Mouse (Mus musculus): ENCODE data around the gene Olfr522. TPM values are rescaled to one million over a fixed set of nuclear protein-coding genes. Genes with fewer than 3 reads are reported as not detected.
A peak's percentile ranks its signal among the peaks of the same experiment; 100 is the strongest.

The Olfr522 gene
- polyA plus RNA-seq, 1 experiment from 2014 or later: not detected

- Histone ChIP-seq H3K4me3 (no peak overlapping the region), H3K9me3 (no peaks in the 10 kb centered on the region), H3K36me3 (peaks cover 23% of the 10 kb centered on the region), H3K27ac (replicated peaks) (no peak overlapping the region), H3K4me2 (no peak overlapping the region), H3K27me3 (replicated peaks) (no peaks in the 10 kb centered on the region), H3K4me1 (peaks cover 12% of the 10 kb centered on the region; the same call in 1 of the 2 replicates), H3K9ac (no peak overlapping the region)
- ATAC-seq (ENCODE audit: extremely low read depth, insufficient number of reproducible peaks, low FRiP score, low TSS enrichment): no peak
- 84% methylated on average over 2 of the region's 2 CpGs for WGBS
Observed at GRCm38 (mm10) chr7:140127911-140128310, 36.7 kb downstream of the Olfr522 start.

- Histone ChIP-seq H3K9ac (no peak overlapping the region), H3K27me3 (replicated peaks) (no peaks in the 10 kb centered on the region), H3K9me3 (no peaks in the 10 kb centered on the region), H3K36me3 (peaks cover 23% of the 10 kb centered on the region), H3K4me3 (no peak overlapping the region), H3K27ac (replicated peaks) (no peak overlapping the region), H3K4me2 (peak overlapping the region; percentile 1; the same call in 1 of the 2 replicates), H3K4me1 (peaks cover 12% of the 10 kb centered on the region; the same call in 1 of the 2 replicates)
- 73% methylated on average over 3 of the region's 3 CpGs for whole genome bisulfite sequencing
- ATAC-seq (ENCODE audit: extremely low read depth, insufficient number of reproducible peaks, low FRiP score, low TSS enrichment): no peak
Observed at GRCm38 (mm10) chr7:140126934-140127333, 37.6 kb downstream of the Olfr522 start.

- H3K9me3 ChIP-seq: no peaks in the 10 kb centered on the region
- H3K27ac ChIP-seq (replicated peaks): no peak overlapping the region
- peak overlapping the region; percentile 67 for H3K4me3 ChIP-seq
- H3K9ac ChIP-seq: peak overlapping the region; percentile 87
- H3K4me2 ChIP-seq: peak overlapping the region; percentile 72
- 10% methylated on average over 5 of the region's 5 CpGs for WGBS
- no peaks in the 10 kb centered on the region for H3K27me3 ChIP-seq (replicated peaks)
- H3K36me3 ChIP-seq: peaks cover 20% of the 10 kb centered on the region
- H3K4me1 ChIP-seq: peaks cover 12% of the 10 kb centered on the region; the same call in 1 of the 2 replicates
- ATAC-seq (ENCODE audit: extremely low read depth, insufficient number of reproducible peaks, low FRiP score, low TSS enrichment): no peak
Observed at GRCm38 (mm10) chr7:140126022-140126350, 38.6 kb downstream of the Olfr522 start.

GRCm38 (mm10) chr7:140125278-140126021 is 39.1 kb downstream of the Olfr522 start:
- H3K4me1 ChIP-seq: peaks cover 12% of the 10 kb centered on the region; the same call in 1 of the 2 replicates
- H3K27me3 ChIP-seq (replicated peaks): no peaks in the 10 kb centered on the region
- H3K27ac ChIP-seq (replicated peaks): no peak overlapping the region
- H3K36me3 ChIP-seq: peaks cover 14% of the 10 kb centered on the region
- H3K4me2 ChIP-seq: peak overlapping the region; percentile 72
- peak overlapping the region; percentile 87 for H3K9ac ChIP-seq
- H3K4me3 ChIP-seq: peak overlapping the region; percentile 67
- WGBS: 1% methylated on average over 38 of the region's 40 CpGs
- ATAC-seq (ENCODE audit: extremely low read depth, insufficient number of reproducible peaks, low FRiP score, low TSS enrichment): peak; percentile 98
- H3K9me3 ChIP-seq: no peaks in the 10 kb centered on the region

GRCm38 (mm10) chr7:140124382-140124781 is 40.2 kb downstream of the Olfr522 start:
- H3K27me3 ChIP-seq (replicated peaks): no peaks in the 10 kb centered on the region
- no peak for ATAC-seq (ENCODE audit: extremely low read depth, insufficient number of reproducible peaks, low FRiP score, low TSS enrichment)
- H3K4me2 ChIP-seq: no peak overlapping the region
- H3K9me3 ChIP-seq: no peaks in the 10 kb centered on the region
- H3K27ac ChIP-seq (replicated peaks): no peak overlapping the region
- no peak overlapping the region for H3K4me3 ChIP-seq
- WGBS: 71% methylated on average over 1 of the region's 1 CpGs
- no peak overlapping the region for H3K9ac ChIP-seq
- peaks cover 12% of the 10 kb centered on the region; the same call in 1 of the 2 replicates for H3K4me1 ChIP-seq
- H3K36me3 ChIP-seq: peaks cover 4% of the 10 kb centered on the region

- H3K27me3 ChIP-seq (replicated peaks): no peaks in the 10 kb centered on the region
- H3K4me3 ChIP-seq: no peak overlapping the region
- H3K9ac ChIP-seq: no peak overlapping the region
- H3K4me1 ChIP-seq: peaks cover 12% of the 10 kb centered on the region; the same call in 1 of the 2 replicates
- WGBS: 18% methylated on average over 4 of the region's 4 CpGs
- no peaks in the 10 kb centered on the region for H3K9me3 ChIP-seq
- H3K4me2 ChIP-seq: no peak overlapping the region
- H3K36me3 ChIP-seq: no peaks in the 10 kb centered on the region
- no peak overlapping the region for H3K27ac ChIP-seq (replicated peaks)
- no peak for ATAC-seq (ENCODE audit: extremely low read depth, insufficient number of reproducible peaks, low FRiP score, low TSS enrichment)
Observed at GRCm38 (mm10) chr7:140122765-140123164, 41.8 kb downstream of the Olfr522 start.

- no peaks in the 10 kb centered on the region for H3K27me3 ChIP-seq (replicated peaks)
- 62% methylated on average over 13 of the region's 13 CpGs for WGBS
- peaks cover 14% of the 10 kb centered on the region for H3K4me1 ChIP-seq
- H3K4me3 ChIP-seq: no peak overlapping the region
- no peak overlapping the region for H3K27ac ChIP-seq (replicated peaks)
- H3K9me3 ChIP-seq: no peaks in the 10 kb centered on the region
- ATAC-seq (ENCODE audit: extremely low read depth, insufficient number of reproducible peaks, low FRiP score, low TSS enrichment): no peak
- H3K4me2 ChIP-seq: no peak overlapping the region
- no peak overlapping the region for H3K9ac ChIP-seq
- H3K36me3 ChIP-seq: no peaks in the 10 kb centered on the region
Observed at GRCm38 (mm10) chr7:140121338-140121910, 43.1 kb downstream of the Olfr522 start.

- H3K4me1 ChIP-seq: peaks cover 13% of the 10 kb centered on the region
- H3K4me2 ChIP-seq: no peak overlapping the region
- ATAC-seq (ENCODE audit: extremely low read depth, insufficient number of reproducible peaks, low FRiP score, low TSS enrichment): no peak
- H3K27me3 ChIP-seq (replicated peaks): no peaks in the 10 kb centered on the region
- no peak overlapping the region for H3K9ac ChIP-seq
- no peaks in the 10 kb centered on the region for H3K9me3 ChIP-seq
- no peaks in the 10 kb centered on the region for H3K36me3 ChIP-seq
- H3K4me3 ChIP-seq: no peak overlapping the region
- H3K27ac ChIP-seq (replicated peaks): no peak overlapping the region
- WGBS: 83% methylated on average over 2 of the region's 2 CpGs
Observed at GRCm38 (mm10) chr7:140120484-140120883, 44.1 kb downstream of the Olfr522 start.

GRCm38 (mm10) chr7:140116329-140117054 is 48.1 kb downstream of the Olfr522 start, which contains the start of gene Echs1:
Gene Echs1, minus strand, starts transcription at chr7:140116476.
- Histone ChIP-seq H3K9ac (peak within 1 kb of the TSS; percentile 92), H3K4me2 (peak within 1 kb of the TSS; percentile 95), H3K4me1 (peaks cover 18% of the 10 kb centered on the region), H3K36me3 (peaks cover 16% of the 10 kb centered on the region), H3K4me3 (peak within 1 kb of the TSS; percentile 81), H3K27me3 (replicated peaks) (no peaks in the 10 kb centered on the region), H3K9me3 (no peaks in the 10 kb centered on the region), H3K27ac (replicated peaks) (peak within 1 kb of the TSS; percentile 92)
- 3% methylated on average over 28 of the region's 28 CpGs for WGBS
- ATAC-seq (ENCODE audit: extremely low read depth, insufficient number of reproducible peaks, low FRiP score, low TSS enrichment): peak; percentile 91

GRCm38 (mm10) chr7:140115583-140116328 is 48.8 kb downstream of the Olfr522 start, which contains the start of gene Paox:
Gene Paox, plus strand, starts transcription at chr7:140115799.
- no peak; the same call in 1 of the 2 replicates for ATAC-seq (ENCODE audit: extremely low read depth, insufficient number of reproducible peaks, low FRiP score, low TSS enrichment)
- H3K9me3 ChIP-seq: no peaks in the 10 kb centered on the region
- H3K9ac ChIP-seq: peak within 1 kb of the TSS; percentile 92
- peaks cover 23% of the 10 kb centered on the region for H3K36me3 ChIP-seq
- peak within 1 kb of the TSS; percentile 81 for H3K4me3 ChIP-seq
- H3K27me3 ChIP-seq (replicated peaks): no peaks in the 10 kb centered on the region
- H3K4me1 ChIP-seq: peaks cover 18% of the 10 kb centered on the region
- H3K4me2 ChIP-seq: peak within 1 kb of the TSS; percentile 95
- peak within 1 kb of the TSS; percentile 92 for H3K27ac ChIP-seq (replicated peaks)
- WGBS: 2% methylated on average over 23 of the region's 23 CpGs

- Histone ChIP-seq H3K4me1 (peaks cover 16% of the 10 kb centered on the region), H3K4me2 (no peak overlapping the region), H3K4me3 (no peak overlapping the region), H3K9ac (no peak overlapping the region), H3K9me3 (no peaks in the 10 kb centered on the region), H3K27me3 (replicated peaks) (no peaks in the 10 kb centered on the region), H3K36me3 (peaks cover 61% of the 10 kb centered on the region), H3K27ac (replicated peaks) (no peak overlapping the region)
- ATAC-seq (ENCODE audit: extremely low read depth, insufficient number of reproducible peaks, low FRiP score, low TSS enrichment): no peak
- 51% methylated on average over 3 of the region's 3 CpGs for WGBS
Observed at GRCm38 (mm10) chr7:140111943-140112342, 52.6 kb downstream of the Olfr522 start.

All from heart, embryonic 13.5 days (tissue).